Mouse (Mus musculus) ES-Bruce4 (cell line): ENCODE results near the gene Rcsd1.

Experiments used
- CTCF ChIP-seq: IDR thresholded peaks from one replicate; pipeline ENCODE4 v1.8.1; 2011; ENCODE audit warnings: low read depth, low read length
- POLR2A ChIP-seq: IDR thresholded peaks from one replicate; pipeline ENCODE4 v1.8.1; 2011; ENCODE audit warnings: low read length; ENCODE audit not compliant: insufficient read depth

GRCm38 (mm10) chr1:165675167-165675566 is 34.4 kb downstream of the Rcsd1 start:
- TF ChIP-seq POLR2A (no peak), CTCF (no peak)
